Comparison of ENCODE assay signal across 9 mouse cellular contexts in genomic region chr11:6336689-6337088, GRCm38 (mm10).
"Had no signal": no experiment of that assay in that cellular context is flagged by ENCODE, and none has a peak within 500 bp of the region (broad histone marks: within the 10 kb centered on the region; RNA-seq: fewer than 3 reads in every experiment).

No protein-coding gene starts in this region.

- H3K9ac ChIP-seq: limb, embryonic 15.5 days; liver, embryonic 13.5 days; midbrain, embryonic 12.5 days; neural tube, embryonic 13.5 days; stomach, embryonic 15.5 days had no signal

- H3K4me1 ChIP-seq: limb, embryonic 15.5 days; liver, embryonic 13.5 days; midbrain, embryonic 12.5 days; neural tube, embryonic 13.5 days; stomach, embryonic 15.5 days had no signal

- H3K4me2 ChIP-seq: limb, embryonic 15.5 days; liver, embryonic 13.5 days; midbrain, embryonic 12.5 days; neural tube, embryonic 13.5 days; stomach, embryonic 15.5 days had no signal

- H3K27ac ChIP-seq: limb, embryonic 15.5 days; liver, embryonic 13.5 days; midbrain, embryonic 12.5 days; neural tube, embryonic 13.5 days; stomach, embryonic 15.5 days had no signal

- DNase-seq: liver, embryonic 13.5 days; lung, adult 18-20 months; right cerebral cortex, postnatal 14 days; thymus, postnatal 36 days had no signal

- H3K4me3 ChIP-seq: limb, embryonic 15.5 days; liver, embryonic 13.5 days; midbrain, embryonic 12.5 days; neural tube, embryonic 13.5 days; stomach, embryonic 15.5 days had no signal

- H3K9me3 ChIP-seq: limb, embryonic 15.5 days; liver, embryonic 13.5 days; midbrain, embryonic 12.5 days; neural tube, embryonic 13.5 days; stomach, embryonic 15.5 days had no signal

- ATAC-seq: midbrain, embryonic 16.5 days had no signal

- H3K27me3 ChIP-seq: limb, embryonic 15.5 days; liver, embryonic 13.5 days; midbrain, embryonic 12.5 days; neural tube, embryonic 13.5 days; stomach, embryonic 15.5 days had no signal
